12 mouse cellular contexts compared by ENCODE assay signal in the genomic region with DNA sequence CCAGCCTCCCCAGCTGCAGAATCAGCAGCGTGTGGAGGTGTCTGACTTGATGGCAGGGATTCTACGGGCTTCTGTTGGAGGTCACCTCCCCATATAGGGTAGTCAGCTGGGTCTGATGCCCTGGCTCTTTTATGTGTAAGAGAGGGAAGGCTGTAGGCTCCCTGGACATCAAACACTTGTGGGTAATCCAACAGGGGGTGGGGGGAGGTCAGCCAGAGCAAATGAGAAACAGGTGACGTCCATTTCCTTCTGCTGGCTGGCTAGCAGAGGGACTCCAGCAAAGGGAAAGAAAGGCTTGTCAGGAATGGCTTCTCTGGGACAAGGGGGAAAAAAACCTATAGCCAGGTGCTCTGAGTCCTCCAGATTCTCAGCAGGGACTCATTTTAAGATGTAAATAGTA. TPM values are rescaled to one million over a fixed set of nuclear protein-coding genes. Genes with fewer than 3 reads are reported as not detected.
DNase-seq lines count a peak whose midpoint lies in the region; ATAC-seq lines count a peak whose summit lies in the region.
"Had no signal": no experiment of that assay in that cellular context is flagged by ENCODE, and none has a peak within 500 bp of the region (broad histone marks: within the 10 kb centered on the region; RNA-seq: fewer than 3 reads in every experiment).

No protein-coding gene starts in this region.

- no peaks in the 10 kb centered on the region for H3K27me3 ChIP-seq in embryonic facial prominence, embryonic 13.5 days
- H3K27me3 ChIP-seq in hindbrain, embryonic 15.5 days = no peaks in the 10 kb centered on the region
- H3K27me3 ChIP-seq in midbrain, embryonic 15.5 days (replicated peaks) = no peaks in the 10 kb centered on the region
- no peaks in the 10 kb centered on the region for H3K27me3 ChIP-seq in kidney, embryonic 16.5 days (ENCODE audit: insufficient read depth, low read length)
- H3K27me3 ChIP-seq: midbrain, embryonic 12.5 days had no signal

- peaks cover 89% of the 10 kb centered on the region for H3K4me1 ChIP-seq in embryonic facial prominence, embryonic 13.5 days
- peaks cover 86% of the 10 kb centered on the region for H3K4me1 ChIP-seq in hindbrain, embryonic 15.5 days (replicated peaks)
- peaks cover 77% of the 10 kb centered on the region for H3K4me1 ChIP-seq in midbrain, embryonic 15.5 days
- H3K4me1 ChIP-seq in kidney, embryonic 16.5 days (ENCODE audit: insufficient read depth, low read length) = peaks cover 46% of the 10 kb centered on the region

- H3K4me3 ChIP-seq in embryonic facial prominence, embryonic 13.5 days = no peak overlapping the region
- H3K4me3 ChIP-seq in hindbrain, embryonic 15.5 days = no peak overlapping the region
- H3K4me3 ChIP-seq in midbrain, embryonic 15.5 days = 0 out of 2 replicates have a peak overlapping the region, but pooled peaks have one; percentile 84
- H3K4me3 ChIP-seq in kidney, embryonic 16.5 days (ENCODE audit: low read length) = no peak overlapping the region
- H3K4me3 ChIP-seq: midbrain, embryonic 12.5 days had no signal

- no peak for ATAC-seq in embryonic facial prominence, embryonic 13.5 days (ENCODE audit: insufficient number of reproducible peaks, insufficient read depth, low FRiP score, low TSS enrichment, low read depth)
- ATAC-seq in hindbrain, embryonic 15.5 days (ENCODE audit: low FRiP score, low read depth) = no peak
- no peak for ATAC-seq in midbrain, embryonic 15.5 days (replicated peaks)
- ATAC-seq in kidney, embryonic 16.5 days (ENCODE audit: low FRiP score, low TSS enrichment) = no peak

- 0 out of 2 replicates have a peak overlapping the region, but pooled peaks have one; percentile 21 for H3K9ac ChIP-seq in embryonic facial prominence, embryonic 13.5 days
- H3K9ac ChIP-seq in hindbrain, embryonic 15.5 days = 0 out of 2 replicates have a peak overlapping the region, but pooled peaks have one; percentile 34
- H3K9ac ChIP-seq in midbrain, embryonic 15.5 days = no peak overlapping the region
- H3K9ac ChIP-seq in kidney, embryonic 16.5 days (replicated peaks; ENCODE audit: low read length) = no peak overlapping the region

- H3K36me3 ChIP-seq in embryonic facial prominence, embryonic 13.5 days = 0 out of 2 replicates have a peak, but pooled peaks cover 2% of the 10 kb centered on the region
- no peaks in the 10 kb centered on the region for H3K36me3 ChIP-seq in hindbrain, embryonic 15.5 days
- 0 out of 2 replicates have a peak, but pooled peaks cover 3% of the 10 kb centered on the region for H3K36me3 ChIP-seq in midbrain, embryonic 15.5 days (replicated peaks)
- no peaks in the 10 kb centered on the region for H3K36me3 ChIP-seq in kidney, embryonic 16.5 days (ENCODE audit: insufficient read depth, low read length)
- H3K36me3 ChIP-seq: midbrain, embryonic 12.5 days had no signal

- DNase-seq in embryo, embryonic 10.5 days (ENCODE audit: low spot score) = peak; percentile 79
- no peak for DNase-seq in kidney, adult 11 months
- no peak for DNase-seq in frontal cortex, postnatal 10 days (ENCODE audit: low spot score in 2 of 2)
- DNase-seq: adrenal gland, postnatal 25 days; lung, adult 18-20 months; right cerebral cortex, postnatal 25 days had no signal

- WGBS in embryonic facial prominence, embryonic 13.5 days = 21% methylated on average over 3 of the region's 3 CpGs
- WGBS in hindbrain, embryonic 15.5 days = 54% methylated on average over 3 of the region's 3 CpGs
- 62% methylated on average over 3 of the region's 3 CpGs for WGBS in midbrain, embryonic 15.5 days
- WGBS in kidney, embryonic 16.5 days = 32% methylated on average over 3 of the region's 3 CpGs

- H3K27ac ChIP-seq in embryonic facial prominence, embryonic 13.5 days = no peak overlapping the region
- H3K27ac ChIP-seq in hindbrain, embryonic 15.5 days (replicated peaks) = no peak overlapping the region
- H3K27ac ChIP-seq in midbrain, embryonic 15.5 days = no peak overlapping the region
- no peak overlapping the region for H3K27ac ChIP-seq in kidney, embryonic 16.5 days (ENCODE audit: low read length)
- H3K27ac ChIP-seq: midbrain, embryonic 12.5 days had no signal

- H3K9me3 ChIP-seq in embryonic facial prominence, embryonic 13.5 days = no peaks in the 10 kb centered on the region
- H3K9me3 ChIP-seq in hindbrain, embryonic 15.5 days = no peaks in the 10 kb centered on the region
- no peaks in the 10 kb centered on the region for H3K9me3 ChIP-seq in midbrain, embryonic 15.5 days
- H3K9me3 ChIP-seq in kidney, embryonic 16.5 days (ENCODE audit: low read length) = no peaks in the 10 kb centered on the region
- H3K9me3 ChIP-seq: midbrain, embryonic 12.5 days had no signal

- peak overlapping the region; percentile 5; the same call in 1 of the 2 replicates for H3K4me2 ChIP-seq in embryonic facial prominence, embryonic 13.5 days
- H3K4me2 ChIP-seq in hindbrain, embryonic 15.5 days = peak overlapping the region; percentile 85
- H3K4me2 ChIP-seq in midbrain, embryonic 15.5 days = peak overlapping the region; percentile 75
- no peak overlapping the region for H3K4me2 ChIP-seq in kidney, embryonic 16.5 days (replicated peaks; ENCODE audit: low read depth, low read length)
- H3K4me2 ChIP-seq: heart, embryonic 11.5 days had no signal

RNA-seq across cellular contexts. Expression of a gene that starts 28.0 kb away (rescaled TPM):
- 11.6 and 12.9 TPM in 2 replicates for polyA plus RNA-seq in embryonic facial prominence, embryonic 13.5 days (2015; fragmentation: Nextera tagmentation; extraction: Ambion mirVana)
- 47.8 and 51.3 TPM in 2 replicates for polyA plus RNA-seq in hindbrain, embryonic 15.5 days (2015; fragmentation: Nextera tagmentation; extraction: Ambion mirVana)
- polyA plus RNA-seq in midbrain, embryonic 15.5 days (2015; fragmentation: Nextera tagmentation; extraction: Ambion mirVana) = 52.6 and 59.4 TPM in 2 replicates
- polyA plus RNA-seq in kidney, embryonic 16.5 days (2015; fragmentation: Nextera tagmentation; extraction: Ambion mirVana) = 12.2 and 16.8 TPM in 2 replicates

Comparison
In these comparisons a context has a peak if more than half of its experiments do, and no peak if none do; other contexts are left out.
1. H3K9ac ChIP-seq: peak in embryonic facial prominence, embryonic 13.5 days (single experiment) and hindbrain, embryonic 15.5 days (single experiment); none in midbrain, embryonic 15.5 days (single experiment) and kidney, embryonic 16.5 days (single experiment).